Mouse (Mus musculus): ENCODE results near the gene Ap1ar.

GRCm38 (mm10) chr3:127788038-127788437 is 49.3 kb downstream of the Ap1ar start:
- no peak for TF ChIP-seq CTCF (IDR thresholded peaks at IDR 0.05; ENCODE audit: control insufficient read depth, insufficient read depth, low read length)
- no peak for TF ChIP-seq POLR2A (IDR thresholded peaks at IDR 0.05; ENCODE audit: borderline replicate concordance, control insufficient read depth, low read depth, low read length)

Measured in bone marrow, adult 2 months (tissue).